Mouse (Mus musculus): ENCODE measurements around the gene Mroh7. TPM values are rescaled to one million over a fixed set of nuclear protein-coding genes. Genes with fewer than 3 reads are reported as not detected.

Gene Mroh7
- polyA plus RNA-seq, 1 experiment from 2014 or later, result 0.24 TPM

Other genes with a start within 250 kb of the Mroh7 start
- gene Bsnd, start 238.6 kb downstream of the Mroh7 start, polyA plus RNA-seq (2015; fragmentation: Nextera tagmentation; extraction: Ambion mirVana), result not detected in 2 replicates
- gene Dhcr24, start 169.9 kb downstream of the Mroh7 start, polyA plus RNA-seq (2015; fragmentation: Nextera tagmentation; extraction: Ambion mirVana), result 4.6 and 4.9 TPM in 2 replicates
- gene Lexm, start 113.7 kb downstream of the Mroh7 start, polyA plus RNA-seq (2015; fragmentation: Nextera tagmentation; extraction: Ambion mirVana), result not detected in 2 replicates
- gene Ttc22, start 108.5 kb downstream of the Mroh7 start, polyA plus RNA-seq (2015; fragmentation: Nextera tagmentation; extraction: Ambion mirVana), result 1.1 TPM in 2 replicates
- gene Pars2, start 79.9 kb downstream of the Mroh7 start, polyA plus RNA-seq (2015; fragmentation: Nextera tagmentation; extraction: Ambion mirVana), result 12.9 and 13.5 TPM in 2 replicates
- gene Ttc4, start 52.0 kb downstream of the Mroh7 start, polyA plus RNA-seq (2015; fragmentation: Nextera tagmentation; extraction: Ambion mirVana), result 84.2 and 91.5 TPM in 2 replicates
- 0.19 and 0.30 TPM in 2 replicates for gene Fam151a, start 3.0 kb upstream of the Mroh7 start, polyA plus RNA-seq (2015; fragmentation: Nextera tagmentation; extraction: Ambion mirVana)
- 1.4 TPM in 2 replicates for gene Acot11, start 74.1 kb upstream of the Mroh7 start, polyA plus RNA-seq (2015; fragmentation: Nextera tagmentation; extraction: Ambion mirVana)
- 90.3 and 90.4 TPM in 2 replicates for gene Ssbp3, start 179.8 kb upstream of the Mroh7 start, polyA plus RNA-seq (2015; fragmentation: Nextera tagmentation; extraction: Ambion mirVana)